Mouse (Mus musculus): Measurements from ENCODE around the gene Atp5h. TPM values are rescaled to one million over a fixed set of nuclear protein-coding genes. Genes with fewer than 3 reads are reported as not detected.

Gene Atp5h
- total RNA-seq (2014; rRNA removed) (319 and 329 TPM in 2 replicates), polyA plus RNA-seq (2015; fragmentation: Nextera tagmentation; extraction: Ambion mirVana) (934 and 951 TPM in 2 replicates)

DNA sequence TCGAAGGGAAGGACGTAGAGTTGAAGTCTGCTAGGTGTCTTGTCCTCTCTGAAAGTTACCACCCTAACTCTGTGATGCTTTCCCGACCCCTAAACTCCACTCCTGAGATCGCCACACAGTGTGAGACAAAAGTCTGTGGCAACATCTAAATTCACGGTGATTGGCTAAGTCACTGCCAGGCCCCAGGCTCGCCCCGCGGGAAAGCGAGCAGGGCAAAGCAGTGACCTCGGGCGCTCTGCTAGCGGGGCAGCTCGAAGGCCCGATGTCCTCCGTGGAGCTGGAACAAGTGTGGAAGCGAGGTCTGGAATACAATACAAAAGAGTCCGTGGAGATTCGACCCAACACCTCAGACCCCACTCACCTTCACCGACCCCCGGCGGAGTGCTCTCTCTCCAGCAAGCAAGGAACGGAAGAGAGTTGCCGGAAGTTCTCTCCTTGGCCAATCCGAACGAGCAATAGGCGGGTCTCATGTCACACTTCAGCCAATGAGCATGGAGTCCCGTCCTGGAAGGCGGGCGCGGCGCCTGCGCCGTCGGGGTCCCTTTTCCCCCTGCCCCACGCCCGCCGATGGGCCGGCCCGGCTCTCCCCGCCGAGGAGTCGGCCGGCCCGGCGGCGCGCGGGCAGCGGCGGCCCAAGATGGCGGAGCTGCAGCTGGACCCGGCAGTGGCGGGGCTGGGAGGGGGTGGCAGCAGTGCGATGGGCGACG is at the start of gene Atp5h, which contains the start of gene Kctd2:
Gene Atp5h (minus strand): TSS at position 432 of the 707 bp plus-strand sequence.
Gene Kctd2 (plus strand): TSS at position 598 of the 707 bp plus-strand sequence.
- DNase-seq (ENCODE audit: low spot score) (peak; percentile 99), ATAC-seq (ENCODE audit: low FRiP score) (peak; percentile 97)
- Histone ChIP-seq H3K9me3 (ENCODE audit: low read length) (no peaks in the 10 kb centered on the region), H3K36me3 (ENCODE audit: insufficient read depth, low read length) (peaks cover 29% of the 10 kb centered on the region), H3K4me2 (ENCODE audit: low read depth, low read length, poor library complexity, severe bottlenecking) (peak within 1 kb of the TSS; percentile 82), H3K4me3 (ENCODE audit: low read depth, low read length) (peak within 1 kb of the TSS; percentile 66), H3K4me1 (ENCODE audit: insufficient read depth, low read length) (peaks cover 18% of the 10 kb centered on the region; the same call in 1 of the 2 replicates), H3K9ac (replicated peaks; ENCODE audit: low read length, poor library complexity, severe bottlenecking) (peak within 1 kb of the TSS; percentile 81), H3K27ac (ENCODE audit: low read depth, low read length) (peak within 1 kb of the TSS; percentile 89), H3K27me3 (ENCODE audit: insufficient read depth, low read length) (no peaks in the 10 kb centered on the region)
- WGBS, result under 1% methylated on average over 42 of the region's 56 CpGs
- no peak for TF ChIP-seq CTCF (IDR thresholded peaks at IDR 0.05)

DNA sequence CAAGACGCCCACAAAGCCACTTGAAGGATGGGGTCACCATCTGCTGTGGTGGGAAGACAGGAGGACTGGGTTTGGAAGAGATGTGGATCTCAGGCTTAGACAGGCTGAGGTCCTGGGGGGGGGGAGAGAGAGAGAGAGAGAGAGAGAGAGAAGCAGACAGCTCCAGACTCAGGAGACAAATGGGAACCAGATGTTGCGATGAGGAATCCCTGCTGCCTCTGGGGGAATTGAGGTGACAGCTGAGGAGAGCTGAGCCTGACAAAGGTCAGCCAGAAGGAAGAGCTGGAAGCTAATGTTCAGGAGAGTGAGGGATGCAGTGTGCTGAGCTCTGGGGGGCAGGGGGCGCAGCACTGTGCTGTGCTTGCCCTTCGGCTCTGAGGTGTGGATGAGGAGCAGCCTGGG is 47.5 kb upstream of the Atp5h start:
- no peaks in the 10 kb centered on the region for H3K4me1 ChIP-seq (ENCODE audit: insufficient read depth, low read length)
- no peak for TF ChIP-seq CTCF (IDR thresholded peaks at IDR 0.05)
- no peak overlapping the region for H3K27ac ChIP-seq (ENCODE audit: low read depth, low read length)
- H3K27me3 ChIP-seq (ENCODE audit: insufficient read depth, low read length), result no peaks in the 10 kb centered on the region
- no peak for DNase-seq (ENCODE audit: low spot score)
- no peak overlapping the region for H3K9ac ChIP-seq (replicated peaks; ENCODE audit: low read length, poor library complexity, severe bottlenecking)
- WGBS, result 69% methylated on average over 4 of the region's 4 CpGs
- H3K36me3 ChIP-seq (ENCODE audit: insufficient read depth, low read length), result no peaks in the 10 kb centered on the region
- H3K9me3 ChIP-seq (ENCODE audit: low read length), result no peaks in the 10 kb centered on the region
- H3K4me2 ChIP-seq (ENCODE audit: low read depth, low read length, poor library complexity, severe bottlenecking), result no peak overlapping the region
- ATAC-seq (ENCODE audit: low FRiP score), result no peak
- no peak overlapping the region for H3K4me3 ChIP-seq (ENCODE audit: low read depth, low read length)

DNA sequence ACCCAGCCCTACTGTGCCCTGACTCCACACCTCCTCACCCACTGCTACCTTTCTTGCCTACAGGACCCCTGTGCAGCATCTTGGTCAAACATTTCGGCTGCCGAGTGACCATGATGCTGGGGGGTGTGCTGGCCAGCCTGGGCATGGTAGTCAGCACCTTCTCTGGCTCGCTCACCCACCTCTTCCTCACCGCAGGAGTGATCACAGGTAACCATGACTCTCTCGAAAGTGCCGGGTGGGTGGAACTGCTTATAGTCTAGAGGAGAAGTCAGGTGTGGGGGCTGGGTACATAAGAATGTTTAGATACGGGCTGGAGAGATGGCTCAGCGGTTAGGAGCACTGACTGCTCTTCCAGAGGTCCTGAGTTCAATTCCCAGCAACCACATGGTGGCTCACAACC is 45.1 kb upstream of the Atp5h start:
- no peak overlapping the region for H3K9ac ChIP-seq (replicated peaks; ENCODE audit: low read length, poor library complexity, severe bottlenecking)
- 90% methylated on average over 8 of the region's 8 CpGs for WGBS
- TF ChIP-seq CTCF (IDR thresholded peaks at IDR 0.05), result no peak
- H3K4me2 ChIP-seq (ENCODE audit: low read depth, low read length, poor library complexity, severe bottlenecking), result no peak overlapping the region
- no peak overlapping the region for H3K4me3 ChIP-seq (ENCODE audit: low read depth, low read length)
- H3K27ac ChIP-seq (ENCODE audit: low read depth, low read length), result no peak overlapping the region
- H3K4me1 ChIP-seq (ENCODE audit: insufficient read depth, low read length), result no peaks in the 10 kb centered on the region
- DNase-seq (ENCODE audit: low spot score) (no peak), ATAC-seq (ENCODE audit: low FRiP score) (no peak)
- no peaks in the 10 kb centered on the region for H3K36me3 ChIP-seq (ENCODE audit: insufficient read depth, low read length)
- H3K27me3 ChIP-seq (ENCODE audit: insufficient read depth, low read length), result no peaks in the 10 kb centered on the region
- H3K9me3 ChIP-seq (ENCODE audit: low read length), result no peaks in the 10 kb centered on the region

DNA sequence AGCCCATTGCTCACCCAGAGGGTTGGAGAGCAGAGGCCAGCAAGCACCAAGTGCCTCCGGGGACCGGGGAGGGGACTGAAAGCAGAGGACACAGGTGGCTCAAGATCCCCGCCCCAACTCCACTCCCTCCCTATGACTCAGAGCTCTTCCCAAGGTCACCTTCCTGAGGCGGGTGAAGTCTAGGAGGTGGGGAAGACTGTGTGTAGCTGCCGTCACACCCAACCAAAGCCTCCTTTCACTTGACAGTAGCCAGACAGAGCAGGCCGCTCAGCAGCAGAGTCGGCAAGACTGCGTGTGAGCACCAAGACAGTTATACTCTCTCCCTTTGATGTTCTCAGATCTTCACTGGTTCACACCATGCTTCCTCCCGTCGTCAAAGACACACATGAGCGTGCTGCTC is 43.6 kb upstream of the Atp5h start:
- no peak for TF ChIP-seq CTCF (IDR thresholded peaks at IDR 0.05)
- Histone ChIP-seq H3K4me2 (ENCODE audit: low read depth, low read length, poor library complexity, severe bottlenecking) (no peak overlapping the region), H3K27ac (ENCODE audit: low read depth, low read length) (no peak overlapping the region), H3K4me3 (ENCODE audit: low read depth, low read length) (no peak overlapping the region), H3K9ac (replicated peaks; ENCODE audit: low read length, poor library complexity, severe bottlenecking) (no peak overlapping the region), H3K4me1 (ENCODE audit: insufficient read depth, low read length) (no peaks in the 10 kb centered on the region), H3K36me3 (ENCODE audit: insufficient read depth, low read length) (no peaks in the 10 kb centered on the region), H3K9me3 (ENCODE audit: low read length) (no peaks in the 10 kb centered on the region), H3K27me3 (ENCODE audit: insufficient read depth, low read length) (no peaks in the 10 kb centered on the region)
- no peak for ATAC-seq (ENCODE audit: low FRiP score)
- DNase-seq (ENCODE audit: low spot score), result no peak
- WGBS, result 77% methylated on average over 11 of the region's 11 CpGs

DNA sequence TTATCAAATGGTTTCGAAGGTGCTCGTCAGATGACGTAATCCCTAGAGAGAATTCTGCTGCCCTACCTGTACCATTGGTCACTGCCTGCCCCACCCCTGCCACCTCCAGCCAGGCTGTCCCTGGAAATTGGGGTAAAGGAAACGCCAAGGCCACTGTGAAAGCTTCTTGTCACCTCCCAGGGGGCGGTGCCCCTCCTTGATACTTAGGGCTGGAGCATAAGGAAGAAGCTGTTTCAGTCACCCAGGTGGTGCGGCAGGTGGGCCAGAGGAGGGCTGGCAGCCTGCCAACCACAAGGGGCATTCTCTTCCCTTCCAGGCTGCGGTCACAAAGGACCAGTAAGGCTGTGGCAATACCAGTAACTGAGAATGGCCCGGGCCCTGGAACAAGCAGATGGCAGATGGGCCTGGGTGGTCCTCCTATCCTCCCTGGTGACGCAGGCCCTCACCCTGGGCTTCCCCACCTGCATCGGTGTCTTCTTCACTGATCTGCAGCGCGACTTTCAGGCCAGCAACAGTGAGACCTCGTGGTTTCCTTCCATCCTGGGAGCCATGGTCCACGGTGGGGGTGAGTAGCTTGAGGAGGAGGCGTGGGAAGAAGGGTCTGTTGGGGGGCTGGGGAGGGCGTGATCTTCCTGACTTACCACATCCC is 42.6 kb upstream of the Atp5h start, which contains the start of gene Slc16a5:
Gene Slc16a5 (plus strand): TSS at position 232 of the 649 bp plus-strand sequence.
- ATAC-seq (ENCODE audit: low FRiP score), result no peak
- Histone ChIP-seq H3K4me2 (ENCODE audit: low read depth, low read length, poor library complexity, severe bottlenecking) (no peak within 1 kb of the TSS), H3K36me3 (ENCODE audit: insufficient read depth, low read length) (no peaks in the 10 kb centered on the region), H3K4me3 (ENCODE audit: low read depth, low read length) (no peak within 1 kb of the TSS), H3K9me3 (ENCODE audit: low read length) (no peaks in the 10 kb centered on the region), H3K9ac (replicated peaks; ENCODE audit: low read length, poor library complexity, severe bottlenecking) (no peak within 1 kb of the TSS), H3K4me1 (ENCODE audit: insufficient read depth, low read length) (no peaks in the 10 kb centered on the region), H3K27ac (ENCODE audit: low read depth, low read length) (no peak within 1 kb of the TSS), H3K27me3 (ENCODE audit: insufficient read depth, low read length) (no peaks in the 10 kb centered on the region)
- DNase-seq (ENCODE audit: low spot score), result no peak
- TF ChIP-seq CTCF (IDR thresholded peaks at IDR 0.05), result no peak
- 80% methylated on average over 16 of the region's 16 CpGs for WGBS

DNA sequence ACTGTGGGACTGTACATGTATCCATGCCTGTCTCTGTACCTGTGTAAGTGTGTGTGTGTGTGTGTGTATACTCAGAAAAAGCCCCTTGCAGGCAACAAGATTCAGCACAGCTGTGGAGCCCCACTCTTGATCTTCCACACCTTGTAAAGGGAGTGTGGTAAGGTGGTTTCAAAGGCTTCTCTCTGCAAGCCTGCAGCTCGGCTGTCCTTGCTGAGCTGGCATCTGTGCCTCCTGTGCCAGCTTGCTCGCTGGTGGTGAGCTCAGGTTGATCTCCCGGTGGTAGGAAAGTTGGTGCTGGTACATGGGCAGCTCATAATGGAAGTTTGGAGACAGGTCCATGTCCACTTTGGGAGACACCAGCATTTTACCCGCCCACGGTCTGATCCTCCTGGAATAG is 42.1 kb upstream of the Atp5h start:
- no peak for TF ChIP-seq CTCF (IDR thresholded peaks at IDR 0.05)
- 76% methylated on average over 5 of the region's 5 CpGs for WGBS
- no peak overlapping the region for H3K27ac ChIP-seq (ENCODE audit: low read depth, low read length)
- no peaks in the 10 kb centered on the region for H3K27me3 ChIP-seq (ENCODE audit: insufficient read depth, low read length)
- ATAC-seq (ENCODE audit: low FRiP score), result no peak
- no peak overlapping the region for H3K4me3 ChIP-seq (ENCODE audit: low read depth, low read length)
- no peaks in the 10 kb centered on the region for H3K36me3 ChIP-seq (ENCODE audit: insufficient read depth, low read length)
- no peak overlapping the region for H3K4me2 ChIP-seq (ENCODE audit: low read depth, low read length, poor library complexity, severe bottlenecking)
- no peaks in the 10 kb centered on the region for H3K4me1 ChIP-seq (ENCODE audit: insufficient read depth, low read length)
- H3K9me3 ChIP-seq (ENCODE audit: low read length), result no peaks in the 10 kb centered on the region
- no peak overlapping the region for H3K9ac ChIP-seq (replicated peaks; ENCODE audit: low read length, poor library complexity, severe bottlenecking)
- DNase-seq (ENCODE audit: low spot score), result no peak

All from midbrain, postnatal 0 days (tissue).